Mouse (Mus musculus) limb, embryonic 15.5 days (tissue): ENCODE results near the gene Sapcd1. TPM values are rescaled to one million over a fixed set of nuclear protein-coding genes. Genes with fewer than 3 reads are reported as not detected.
"Not testable (repeated sequence)": the region's sequence is repeated elsewhere in the genome, so short reads cannot be mapped to it uniquely, and the experiment has no call there.

ENCODE experiments used
- ATAC-seq: fragments of 200-750 bp; cut with Nextera tagmentation; 2 replicates; pipeline ENCODE4 v1.8.0; 2017; ENCODE audit warnings: low read depth, moderate TSS enrichment; ENCODE audit not compliant: insufficient number of reproducible peaks, low FRiP score, low TSS enrichment
- H3K27ac ChIP-seq: fragments of 300-500 bp; sonication (generic); 2 replicates; pipeline ENCODE4 v1.5.1; 2015; ENCODE audit warnings: moderate library complexity, mild to moderate bottlenecking, inconsistent platforms
- H3K27me3 ChIP-seq: fragments of 300-500 bp; sonication (generic); 2 replicates; pipeline ENCODE4 v1.6.1; 2015; ENCODE audit warnings: inconsistent platforms
- H3K36me3 ChIP-seq: fragments of 300-500 bp; sonication (generic); 2 replicates; pipeline ENCODE4 v1.6.1; 2015; ENCODE audit warnings: inconsistent platforms
- H3K4me1 ChIP-seq: fragments of 300-500 bp; sonication (generic); 2 replicates; pipeline ENCODE4 v1.6.1; 2015; ENCODE audit warnings: inconsistent platforms
- H3K4me2 ChIP-seq: fragments of 300-500 bp; sonication (generic); 2 replicates; pipeline ENCODE4 v1.6.1; 2015; ENCODE audit warnings: mild to moderate bottlenecking, inconsistent platforms
- H3K4me3 ChIP-seq: fragments of 300-500 bp; sonication (generic); 2 replicates; pipeline ENCODE4 v1.5.1; 2015; ENCODE audit warnings: mild to moderate bottlenecking, inconsistent platforms
- H3K9ac ChIP-seq: fragments of 300-500 bp; sonication (generic); 2 replicates; pipeline ENCODE4 v1.6.1; 2015; ENCODE audit warnings: inconsistent platforms
- H3K9me3 ChIP-seq: fragments of 300-500 bp; sonication (generic); 2 replicates; pipeline ENCODE4 v1.6.1; 2016; ENCODE audit warnings: inconsistent platforms
- WGBS: fragments of 180-500 bp; shearing (Covaris S2); methylation state at CpG from one replicate; pipeline ENCODE4 v1.1.7; 2015; 5-methylcytosine and 5-hydroxymethylcytosine counted together
- polyA plus RNA-seq: library from polyadenylated mRNA; unstranded; fragments of >200 nt; fragmentation: Nextera tagmentation; extraction: Ambion mirVana; gene quantifications from 2 replicates; pipeline ENCODE4 v1.2.1, GENCODE M21; 2015

The Sapcd1 gene
- polyA plus RNA-seq, 1 experiment from 2014 or later: 9.4 TPM

- no peak overlapping the region for H3K27ac ChIP-seq
- H3K36me3 ChIP-seq: no peaks in the 10 kb centered on the region
- WGBS: 83% methylated on average over 11 of the region's 11 CpGs
- H3K4me1 ChIP-seq: no peaks in the 10 kb centered on the region
- no peak for ATAC-seq
- no peak overlapping the region for H3K4me3 ChIP-seq
- H3K27me3 ChIP-seq: no peaks in the 10 kb centered on the region
- H3K9me3 ChIP-seq: no peaks in the 10 kb centered on the region
- H3K4me2 ChIP-seq: no peak overlapping the region
- H3K9ac ChIP-seq: no peak overlapping the region
Measured at GRCm38 (mm10) chr17:35039121-35039873, 11.5 kb upstream of the Sapcd1 start.

- no peak overlapping the region for H3K9ac ChIP-seq
- H3K4me1 ChIP-seq: 0 out of 2 replicates have a peak, but pooled peaks cover 1% of the 10 kb centered on the region
- H3K36me3 ChIP-seq: no peaks in the 10 kb centered on the region
- no peak overlapping the region for H3K4me2 ChIP-seq
- WGBS: 64% methylated on average over 6 of the region's 6 CpGs
- H3K27me3 ChIP-seq: no peaks in the 10 kb centered on the region
- H3K9me3 ChIP-seq: no peaks in the 10 kb centered on the region
- ATAC-seq: no peak
- H3K27ac ChIP-seq: no peak overlapping the region
- H3K4me3 ChIP-seq: no peak overlapping the region
Measured at GRCm38 (mm10) chr17:35034896-35035295, 7.1 kb upstream of the Sapcd1 start.

GRCm38 (mm10) chr17:35033703-35034102 is 5.9 kb upstream of the Sapcd1 start:
- H3K9ac ChIP-seq, H3K27ac ChIP-seq, ATAC-seq, H3K4me3 ChIP-seq, H3K27me3 ChIP-seq, H3K9me3 ChIP-seq, H3K4me2 ChIP-seq, H3K4me1 ChIP-seq, H3K36me3 ChIP-seq: not testable (repeated sequence)
- 68% methylated on average over 1 of the region's 1 CpGs for WGBS

GRCm38 (mm10) chr17:35032323-35032870 is 4.6 kb upstream of the Sapcd1 start:
- Histone ChIP-seq H3K9ac (no peak overlapping the region), H3K4me1 (peaks cover 11% of the 10 kb centered on the region), H3K36me3 (no peaks in the 10 kb centered on the region), H3K4me3 (no peak overlapping the region), H3K4me2 (no peak overlapping the region), H3K9me3 (no peaks in the 10 kb centered on the region), H3K27me3 (no peaks in the 10 kb centered on the region), H3K27ac (no peak overlapping the region)
- 65% methylated on average over 8 of the region's 8 CpGs for WGBS
- ATAC-seq: no peak

- ATAC-seq: no peak
- peaks cover 14% of the 10 kb centered on the region for H3K4me1 ChIP-seq
- 81% methylated on average over 7 of the region's 7 CpGs for WGBS
- H3K36me3 ChIP-seq: no peaks in the 10 kb centered on the region
- H3K27ac ChIP-seq: no peak overlapping the region
- H3K4me2 ChIP-seq: no peak overlapping the region
- no peak overlapping the region for H3K4me3 ChIP-seq
- H3K9ac ChIP-seq: no peak overlapping the region
- H3K9me3 ChIP-seq: no peaks in the 10 kb centered on the region
- no peaks in the 10 kb centered on the region for H3K27me3 ChIP-seq
Measured at GRCm38 (mm10) chr17:35031880-35032279, 4.1 kb upstream of the Sapcd1 start.

- no peaks in the 10 kb centered on the region for H3K36me3 ChIP-seq
- H3K27ac ChIP-seq: no peak overlapping the region
- WGBS: 89% methylated on average over 11 of the region's 11 CpGs
- H3K9me3 ChIP-seq: no peaks in the 10 kb centered on the region
- no peak overlapping the region for H3K9ac ChIP-seq
- no peak for ATAC-seq
- H3K4me1 ChIP-seq: peaks cover 19% of the 10 kb centered on the region
- H3K4me3 ChIP-seq: no peak overlapping the region
- H3K4me2 ChIP-seq: no peak overlapping the region
- H3K27me3 ChIP-seq: no peaks in the 10 kb centered on the region
Measured at GRCm38 (mm10) chr17:35031272-35031671, 3.5 kb upstream of the Sapcd1 start.

GRCm38 (mm10) chr17:35029691-35030532 is 2.1 kb upstream of the Sapcd1 start:
- WGBS: 38% methylated on average over 19 of the region's 19 CpGs
- H3K4me1 ChIP-seq: peaks cover 30% of the 10 kb centered on the region
- H3K4me2 ChIP-seq: no peak overlapping the region
- ATAC-seq: no peak
- H3K4me3 ChIP-seq: no peak overlapping the region
- H3K27me3 ChIP-seq: no peaks in the 10 kb centered on the region
- no peaks in the 10 kb centered on the region for H3K9me3 ChIP-seq
- H3K36me3 ChIP-seq: no peaks in the 10 kb centered on the region
- H3K27ac ChIP-seq: no peak overlapping the region
- H3K9ac ChIP-seq: no peak overlapping the region

GRCm38 (mm10) chr17:35028315-35028714 is 499 bp upstream of the Sapcd1 start:
- 84% methylated on average over 2 of the region's 2 CpGs for WGBS
- Histone ChIP-seq H3K9me3 (no peaks in the 10 kb centered on the region), H3K4me1 (peaks cover 33% of the 10 kb centered on the region), H3K36me3 (no peaks in the 10 kb centered on the region), H3K27ac (no peak overlapping the region), H3K9ac (no peak overlapping the region), H3K27me3 (no peaks in the 10 kb centered on the region), H3K4me2 (no peak overlapping the region), H3K4me3 (no peak overlapping the region)
- no peak for ATAC-seq

GRCm38 (mm10) chr17:35026206-35026605 is 1.6 kb downstream of the Sapcd1 start:
- no peak for ATAC-seq
- whole genome bisulfite sequencing: 74% methylated on average over 5 of the region's 5 CpGs
- Histone ChIP-seq H3K4me3 (no peak overlapping the region), H3K9me3 (no peaks in the 10 kb centered on the region), H3K9ac (no peak overlapping the region), H3K4me1 (peaks cover 37% of the 10 kb centered on the region), H3K27me3 (no peaks in the 10 kb centered on the region), H3K36me3 (no peaks in the 10 kb centered on the region), H3K4me2 (peak overlapping the region; percentile 7; the same call in 1 of the 2 replicates), H3K27ac (peak overlapping the region; percentile 57; the same call in 1 of the 2 replicates)

- Histone ChIP-seq H3K9ac (no peak overlapping the region), H3K4me3 (no peak overlapping the region), H3K4me2 (no peak overlapping the region), H3K9me3 (no peaks in the 10 kb centered on the region), H3K36me3 (no peaks in the 10 kb centered on the region), H3K4me1 (peaks cover 37% of the 10 kb centered on the region), H3K27me3 (no peaks in the 10 kb centered on the region), H3K27ac (no peak overlapping the region)
- 64% methylated on average over 8 of the region's 10 CpGs for WGBS
- ATAC-seq: no peak
Measured at GRCm38 (mm10) chr17:35024691-35025488, 2.9 kb downstream of the Sapcd1 start.

GRCm38 (mm10) chr17:35024261-35024660 is 3.6 kb downstream of the Sapcd1 start:
- Histone ChIP-seq H3K4me1 (peaks cover 35% of the 10 kb centered on the region), H3K27me3 (no peaks in the 10 kb centered on the region), H3K4me2 (no peak overlapping the region), H3K4me3 (no peak overlapping the region), H3K36me3 (no peaks in the 10 kb centered on the region), H3K27ac (no peak overlapping the region), H3K9me3 (no peaks in the 10 kb centered on the region), H3K9ac (no peak overlapping the region)
- ATAC-seq: no peak
- 72% methylated on average over 12 of the region's 13 CpGs for WGBS
